Mouse (Mus musculus): ENCODE results near the gene Olfr1193.
"Not testable (repeated sequence)": the region's sequence is repeated elsewhere in the genome, so short reads cannot be mapped to it uniquely, and the experiment has no call there.

Gene Olfr1193

DNA sequence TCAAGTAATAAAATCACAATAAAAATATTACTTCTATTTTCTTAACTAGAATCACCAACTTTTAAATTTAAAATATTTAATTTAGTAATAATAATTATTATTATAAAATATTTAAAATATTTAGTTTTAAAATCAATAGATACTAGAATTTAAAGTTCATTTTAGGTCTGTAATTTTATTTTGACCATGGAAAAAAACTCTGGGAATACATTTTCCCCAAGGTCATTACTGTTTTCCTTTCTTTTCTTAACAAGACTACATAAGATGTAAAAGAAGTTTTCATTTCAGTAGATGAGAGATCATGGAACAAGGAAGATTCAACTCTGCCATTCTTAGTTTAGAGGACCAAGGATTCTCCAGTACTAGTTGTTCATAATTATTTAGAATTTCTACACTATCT lies at the start of gene Olfr1193:
TSS of gene Olfr1193 (plus strand) at position 301 of the 400 bp plus-strand sequence.
- not testable (repeated sequence) for DNase-seq (ENCODE audit: extremely low spot score, low spot score)

DNA sequence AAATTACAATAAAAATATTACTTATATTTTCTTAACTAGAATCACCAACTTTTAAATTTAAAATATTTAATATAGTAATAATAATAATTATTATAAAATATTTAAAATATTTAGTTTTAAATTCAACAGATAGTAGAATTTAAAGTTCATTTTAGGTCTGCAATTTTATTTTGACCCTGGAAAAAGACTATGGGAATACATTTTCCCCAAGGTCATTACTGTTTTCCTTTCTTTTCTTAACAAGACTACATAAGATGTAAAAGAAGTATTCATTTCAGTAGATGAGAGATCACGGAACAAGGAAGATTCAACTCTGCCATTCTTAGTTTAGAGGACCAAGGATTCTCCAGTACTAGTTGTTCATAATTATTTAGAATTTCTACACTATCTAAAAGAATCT lies 35.2 kb upstream of the Olfr1193 start, which contains the start of gene Olfr1191-ps1:
TSS of gene Olfr1191-ps1 (plus strand) at position 301 of the 400 bp plus-strand sequence.
- not testable (repeated sequence) for DNase-seq (ENCODE audit: extremely low spot score, low spot score)

DNA sequence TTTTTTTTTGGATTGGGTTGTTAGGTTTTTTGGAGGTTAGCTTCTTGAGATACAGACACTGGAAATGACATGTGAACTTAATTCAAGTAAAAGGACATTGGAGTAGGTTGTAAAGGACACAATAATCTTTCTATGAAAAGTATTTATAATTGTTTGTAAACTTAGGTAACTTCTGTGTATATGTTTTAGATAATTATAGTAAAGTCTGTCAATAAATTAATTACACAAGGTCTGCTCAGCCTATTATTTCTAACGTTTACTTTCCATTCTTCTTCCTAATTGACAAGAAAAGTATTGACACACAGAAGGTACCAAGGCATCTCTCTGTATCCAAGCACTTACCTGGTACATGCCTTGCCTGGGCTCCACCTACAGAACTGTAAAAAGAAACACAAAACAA lies 27.2 kb upstream of the Olfr1193 start, which contains the start of gene Olfr1192-ps1:
TSS of gene Olfr1192-ps1 (plus strand) at position 301 of the 400 bp plus-strand sequence.
- DNase-seq (ENCODE audit: extremely low spot score, low spot score): no peak

- DNase-seq (ENCODE audit: extremely low spot score, low spot score): no peak
These were observed 13.7 kb downstream of the Olfr1193 start, which contains the start of gene Olfr1195 for GRCm38 (mm10) chr2:88689087-88689486. Gene Olfr1195 (minus strand): TSS chr2:88689187.

DNA sequence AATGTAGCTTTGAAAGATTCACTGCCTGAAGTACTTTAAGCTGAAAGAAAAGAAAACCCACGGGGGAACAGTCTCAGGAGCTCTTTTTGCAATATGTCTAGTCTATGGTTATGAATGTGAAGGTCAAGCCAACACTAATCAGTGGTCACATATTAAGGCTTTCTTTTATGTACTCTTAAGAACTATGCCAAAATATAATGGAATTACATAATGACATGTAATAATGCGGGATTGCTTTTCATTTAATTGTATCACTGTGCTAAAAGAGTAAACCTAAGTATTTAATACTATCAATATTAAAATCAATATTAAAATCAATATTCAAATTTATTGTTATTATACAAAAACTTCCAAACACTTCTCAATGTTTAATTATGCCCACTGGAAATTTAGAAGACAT lies 29.1 kb downstream of the Olfr1193 start, which contains the start of gene Olfr1196:
TSS of gene Olfr1196 (minus strand) at position 101 of the 400 bp plus-strand sequence.
- no peak for DNase-seq (ENCODE audit: extremely low spot score, low spot score)

Data from neural tube, embryonic 10.5 days (tissue).